Mouse (Mus musculus) liver, postnatal 0 days (tissue): ENCODE measurements around the gene Lgmn.

Source experiments
- CTCF ChIP-seq: sonication (generic); IDR thresholded peaks from 2 replicates; pipeline ENCODE4 v1.5.1; 2016; ENCODE audit warnings: antibody characterized with exemption, low read depth
- EP300 ChIP-seq: IDR thresholded peaks from 2 replicates; pipeline ENCODE4 v1.6.1; 2016; ENCODE audit warnings: antibody characterized with exemption, low read depth, mild to moderate bottlenecking

- TF ChIP-seq CTCF (no peak), EP300 (no peak)
Measured at GRCm38 (mm10) chr12:102439632-102440023, at the start of gene Lgmn.
